Mouse (Mus musculus): ENCODE results near the gene Gm44805. TPM values are rescaled to one million over a fixed set of nuclear protein-coding genes. Genes with fewer than 3 reads are reported as not detected.

Gene Gm44805
- total and polyA plus RNA-seq, 3 experiments, result not detected

DNA sequence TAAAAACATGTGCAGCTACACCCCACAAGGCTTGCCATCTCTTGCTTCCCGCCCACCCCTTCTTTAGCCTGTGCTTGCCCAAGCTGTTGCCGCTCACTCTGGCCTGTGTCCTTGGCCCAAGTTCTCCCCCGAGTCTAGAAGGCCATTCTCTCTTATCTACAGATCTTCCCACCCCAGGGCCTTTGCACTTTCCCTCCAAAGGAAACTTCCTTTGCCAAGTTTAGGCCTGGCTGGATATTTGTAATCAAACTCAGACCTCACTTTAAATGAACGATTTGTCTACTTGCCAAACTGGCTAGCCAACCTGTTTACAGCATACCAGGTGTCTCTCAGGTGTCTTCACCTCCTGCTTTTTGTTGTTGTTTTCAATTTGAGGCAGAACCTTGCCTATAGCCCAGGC is 9.6 kb upstream of the Gm44805 start:
- H3K4me1 ChIP-seq (ENCODE audit: control insufficient read depth in 1 of 2, insufficient read depth in 2 of 2), result peaks cover 0 to 8% of the 10 kb centered on the region in 2 experiments; a peak in 1 of 4 replicates
- H3K9ac ChIP-seq (ENCODE audit: insufficient read depth, low read depth), result no peak overlapping the region
- H3K4me2 ChIP-seq (ENCODE audit: insufficient read depth, low read depth, poor library complexity, severe bottlenecking), result no peak overlapping the region
- H3K79me2 ChIP-seq (replicated peaks; ENCODE audit: control insufficient read depth, extremely low read depth, insufficient read depth, poor library complexity, severe bottlenecking), result no peaks in the 10 kb centered on the region
- in situ Hi-C loops (cut with MboI; ENCODE audit: low pct_ligation_motif_present, low pct_unique_long_range_greater_than_20kb, low sequenced_read_pairs) (no loop called here), dilution Hi-C loops (cut with MboI; ENCODE audit: extremely low pct_ligation_motif_present, extremely low pct_unique_long_range_greater_than_20kb, low sequenced_read_pairs) (no loop called here)
- H3K4me3 ChIP-seq (replicated peaks in 1 of 3; ENCODE audit: low read depth in 2 of 3, low read length in 2 of 3, poor library complexity in 1 of 3), result no peak overlapping the region
- no peak overlapping the region for H3K27ac ChIP-seq (ENCODE audit: insufficient read depth, low read depth)
- H3K36me3 ChIP-seq (replicated peaks in 1 of 2; ENCODE audit: control insufficient read depth in 1 of 2, insufficient read depth in 1 of 2, low read length in 1 of 2), result peaks cover 0 to 1% of the 10 kb centered on the region in 2 experiments
- no peak for DNase-seq (ENCODE audit: extremely low read depth)
- H3K9me3 ChIP-seq (replicated peaks; ENCODE audit: low read length), result no peaks in the 10 kb centered on the region
- TF ChIP-seq JUN (IDR thresholded peaks at IDR 0.05; ENCODE audit: insufficient read depth, low read depth, low read length), result no peak
- TF ChIP-seq ZC3H11A (IDR thresholded peaks at IDR 0.05; ENCODE audit: low read depth, low read length), result no peak
- no peak for TF ChIP-seq ELF1 (IDR thresholded peaks at IDR 0.05; ENCODE audit: low read depth, low read length)
- no peak for TF ChIP-seq NELFE (IDR thresholded peaks at IDR 0.05; ENCODE audit: low read depth, low read length)
- TF ChIP-seq CHD2 (IDR thresholded peaks at IDR 0.05; ENCODE audit: low read length), result no peak
- TF ChIP-seq ZKSCAN1 (IDR thresholded peaks at IDR 0.05; ENCODE audit: borderline replicate concordance, low read depth, low read length), result no peak
- no peak for TF ChIP-seq MAX (IDR thresholded peaks at IDR 0.05; ENCODE audit: low read length)
- TF ChIP-seq ZNF384 (IDR thresholded peaks at IDR 0.05; ENCODE audit: low read depth, low read length), result no peak
- TF ChIP-seq TBP (conservative IDR thresholded peaks at IDR 0.05; ENCODE audit: low read depth, low read length), result no peak
- TF ChIP-seq MAZ (IDR thresholded peaks at IDR 0.05; ENCODE audit: low read depth, low read length), result no peak
- no peak for TF ChIP-seq MYC (IDR thresholded peaks at IDR 0.05; ENCODE audit: low read depth, low read length)
- no peaks in the 10 kb centered on the region for H3K27me3 ChIP-seq (replicated peaks)

DNA sequence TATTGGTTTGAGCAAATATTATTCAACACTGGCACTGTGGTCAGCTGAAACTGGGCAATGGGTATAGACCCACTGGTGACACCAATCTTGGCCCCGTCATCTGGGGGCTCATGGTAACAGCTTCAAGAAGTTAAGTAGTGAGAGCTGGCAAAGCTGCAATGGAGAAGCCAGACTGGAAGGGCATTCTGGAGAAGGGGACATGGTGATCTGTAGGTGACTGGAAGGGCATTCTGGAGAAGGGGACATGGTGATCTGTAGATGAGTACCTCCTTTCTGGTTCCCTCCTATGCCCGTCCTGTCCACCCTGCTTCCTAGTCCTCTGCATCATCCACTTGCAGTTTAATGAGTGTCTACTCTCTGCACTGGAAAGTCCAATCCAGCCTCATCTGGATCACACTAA is 7.4 kb upstream of the Gm44805 start:
- Histone ChIP-seq H3K4me2 (ENCODE audit: insufficient read depth, low read depth, poor library complexity, severe bottlenecking) (no peak overlapping the region), H3K36me3 (replicated peaks in 1 of 2; ENCODE audit: control insufficient read depth in 1 of 2, insufficient read depth in 1 of 2, low read length in 1 of 2) (no peaks in the 10 kb centered on the region), H3K9ac (ENCODE audit: insufficient read depth, low read depth) (no peak overlapping the region), H3K27ac (ENCODE audit: insufficient read depth, low read depth) (no peak overlapping the region), H3K4me3 (replicated peaks in 1 of 3; ENCODE audit: low read depth in 2 of 3, low read length in 2 of 3, poor library complexity in 1 of 3) (no peak overlapping the region), H3K27me3 (replicated peaks) (no peaks in the 10 kb centered on the region), H3K4me1 (ENCODE audit: control insufficient read depth in 1 of 2, insufficient read depth in 2 of 2) (peaks cover 0 to 18% of the 10 kb centered on the region in 2 experiments; a peak in 2 of 4 replicates), H3K9me3 (replicated peaks; ENCODE audit: low read length) (no peaks in the 10 kb centered on the region), H3K79me2 (replicated peaks; ENCODE audit: control insufficient read depth, extremely low read depth, insufficient read depth, poor library complexity, severe bottlenecking) (no peaks in the 10 kb centered on the region)
- dilution Hi-C loops (cut with MboI; ENCODE audit: extremely low pct_ligation_motif_present, extremely low pct_unique_long_range_greater_than_20kb, low sequenced_read_pairs), result no loop called here
- TF ChIP-seq CHD2 (IDR thresholded peaks at IDR 0.05; ENCODE audit: low read length) (no peak), MAX (IDR thresholded peaks at IDR 0.05; ENCODE audit: low read length) (no peak), MXI1 (IDR thresholded peaks at IDR 0.05; ENCODE audit: low read depth, low read length) (no peak), E2F4 (IDR thresholded peaks at IDR 0.05; ENCODE audit: insufficient replicate concordance, low read depth, low read length) (no peak), JUN (IDR thresholded peaks at IDR 0.05; ENCODE audit: insufficient read depth, low read depth, low read length) (no peak), HCFC1 (IDR thresholded peaks at IDR 0.05; ENCODE audit: low read depth, low read length) (no peak), MAFK (IDR thresholded peaks at IDR 0.05; ENCODE audit: insufficient replicate concordance, low read length) (no peak), CHD1 (IDR thresholded peaks at IDR 0.05; ENCODE audit: low read depth, low read length) (no peak), NELFE (IDR thresholded peaks at IDR 0.05; ENCODE audit: low read depth, low read length) (no peak), RAD21 (IDR thresholded peaks at IDR 0.05; ENCODE audit: low read depth, low read length) (no peak), SIN3A (IDR thresholded peaks at IDR 0.05; ENCODE audit: low read length) (no peak), GABPA (IDR thresholded peaks at IDR 0.05; ENCODE audit: insufficient replicate concordance, low read depth, low read length) (no peak), USF2 (conservative IDR thresholded peaks at IDR 0.05; ENCODE audit: low read depth, low read length) (no peak), JUND (conservative IDR thresholded peaks at IDR 0.05; ENCODE audit: low read depth, low read length) (no peak), ETS1 (conservative IDR thresholded peaks at IDR 0.05; ENCODE audit: low read depth, low read length) (no peak), ZKSCAN1 (IDR thresholded peaks at IDR 0.05; ENCODE audit: borderline replicate concordance, low read depth, low read length) (no peak)
- in situ Hi-C loops (cut with MboI; ENCODE audit: low pct_ligation_motif_present, low pct_unique_long_range_greater_than_20kb, low sequenced_read_pairs), result no loop called here
- no peak for DNase-seq (ENCODE audit: extremely low read depth)
